Mouse (Mus musculus) c-Kit-positive CD71-positive TER-119-negative erythroid progenitor cells, embryonic 14.5 days (primary cell): ENCODE results near the gene Krt27.

ENCODE experiments used
- DNase-seq: peaks from one replicate; pipeline ENCODE4 v3.0.0-alpha.2; 2013; ENCODE audit warnings: low read depth

Krt27 gene

GRCm38 (mm10) chr11:99322851-99323250, 28.1 kb downstream of the Krt27 start, which contains the start of gene Krt25:
Gene Krt25 (minus strand): TSS chr11:99322951.
- no peak for DNase-seq

GRCm38 (mm10) chr11:99321094-99321493, 29.8 kb downstream of the Krt27 start:
- DNase-seq: no peak

- no peak for DNase-seq
These were observed 31.8 kb downstream of the Krt27 start for GRCm38 (mm10) chr11:99319127-99319526.

- DNase-seq: no peak
These were observed 34.4 kb downstream of the Krt27 start for GRCm38 (mm10) chr11:99316543-99316942.

GRCm38 (mm10) chr11:99314594-99314993, 36.3 kb downstream of the Krt27 start:
- no peak for DNase-seq

GRCm38 (mm10) chr11:99310882-99311281, 40.0 kb downstream of the Krt27 start:
- DNase-seq: peak; percentile 23

- DNase-seq: peak; percentile 22
These were observed 43.3 kb downstream of the Krt27 start for GRCm38 (mm10) chr11:99307579-99307978.
